Mouse (Mus musculus) adrenal gland, postnatal 4 days (tissue): ENCODE results near the gene Pex13. TPM values are rescaled to one million over a fixed set of nuclear protein-coding genes. Genes with fewer than 3 reads are reported as not detected.
"Not testable (repeated sequence)": the region's sequence is repeated elsewhere in the genome, so short reads cannot be mapped to it uniquely, and the experiment has no call there.

Source experiments
- DNase-seq, 2 experiments: peaks; one replicate each; pipeline ENCODE4 v3.0.0; 2021 to 2022; ENCODE audit warnings: low spot score in 2 of 2, mixed read lengths in 2 of 2
- total RNA-seq, 2 experiments: library from RNA; stranded (reverse); gene quantifications; 2 replicates each; pipeline ENCODE4 v1.2.3; 2021

Pex13 gene
- total RNA-seq, 2 experiments from 2014 or later = 46.0 to 60.7 TPM

GRCm38 (mm10) chr11:23647835-23648234 lies 17.9 kb downstream of the Pex13 start:
- no peak for DNase-seq

DNA sequence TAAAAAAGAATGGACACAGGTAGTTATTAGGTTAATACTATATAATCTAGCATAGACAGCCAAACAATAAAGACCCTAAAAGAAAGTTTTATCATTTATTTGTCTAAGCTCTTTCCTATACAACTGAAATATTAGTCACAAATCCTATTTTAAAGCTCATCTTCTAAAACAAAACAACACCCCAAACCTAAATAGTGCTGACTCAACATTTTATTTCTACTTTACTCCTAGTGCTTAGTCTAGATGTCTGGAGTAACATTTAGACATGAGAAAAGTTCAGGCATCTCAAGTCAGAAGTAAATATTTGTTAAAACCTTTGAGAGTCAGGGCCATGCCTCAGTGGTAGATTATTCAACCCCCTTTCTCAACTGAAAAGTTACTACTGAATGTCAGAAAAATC lies 18.3 kb downstream of the Pex13 start:
- no peak for DNase-seq

DNA sequence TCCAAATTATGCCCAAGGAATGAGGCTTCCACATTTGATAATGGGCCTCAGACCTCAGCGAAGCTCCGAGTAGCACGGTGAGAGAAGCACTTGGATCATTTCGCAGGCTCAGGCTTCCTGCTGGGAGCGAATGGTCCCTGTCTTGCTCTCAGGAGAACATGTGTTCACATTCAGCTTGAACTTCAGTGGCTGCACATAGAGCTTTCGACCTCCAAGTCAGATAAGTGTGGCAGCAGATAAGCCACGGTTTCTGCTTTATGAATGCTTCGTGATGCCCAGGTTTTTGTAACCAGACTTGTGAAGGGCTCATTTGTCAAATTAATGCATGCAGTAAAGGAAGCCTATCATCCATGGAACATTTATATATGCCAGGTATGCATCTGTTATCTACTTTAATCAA lies 31.2 kb downstream of the Pex13 start:
- DNase-seq = no peak

GRCm38 (mm10) chr11:23633879-23634215 lies 31.9 kb downstream of the Pex13 start:
- no peak for DNase-seq

DNA sequence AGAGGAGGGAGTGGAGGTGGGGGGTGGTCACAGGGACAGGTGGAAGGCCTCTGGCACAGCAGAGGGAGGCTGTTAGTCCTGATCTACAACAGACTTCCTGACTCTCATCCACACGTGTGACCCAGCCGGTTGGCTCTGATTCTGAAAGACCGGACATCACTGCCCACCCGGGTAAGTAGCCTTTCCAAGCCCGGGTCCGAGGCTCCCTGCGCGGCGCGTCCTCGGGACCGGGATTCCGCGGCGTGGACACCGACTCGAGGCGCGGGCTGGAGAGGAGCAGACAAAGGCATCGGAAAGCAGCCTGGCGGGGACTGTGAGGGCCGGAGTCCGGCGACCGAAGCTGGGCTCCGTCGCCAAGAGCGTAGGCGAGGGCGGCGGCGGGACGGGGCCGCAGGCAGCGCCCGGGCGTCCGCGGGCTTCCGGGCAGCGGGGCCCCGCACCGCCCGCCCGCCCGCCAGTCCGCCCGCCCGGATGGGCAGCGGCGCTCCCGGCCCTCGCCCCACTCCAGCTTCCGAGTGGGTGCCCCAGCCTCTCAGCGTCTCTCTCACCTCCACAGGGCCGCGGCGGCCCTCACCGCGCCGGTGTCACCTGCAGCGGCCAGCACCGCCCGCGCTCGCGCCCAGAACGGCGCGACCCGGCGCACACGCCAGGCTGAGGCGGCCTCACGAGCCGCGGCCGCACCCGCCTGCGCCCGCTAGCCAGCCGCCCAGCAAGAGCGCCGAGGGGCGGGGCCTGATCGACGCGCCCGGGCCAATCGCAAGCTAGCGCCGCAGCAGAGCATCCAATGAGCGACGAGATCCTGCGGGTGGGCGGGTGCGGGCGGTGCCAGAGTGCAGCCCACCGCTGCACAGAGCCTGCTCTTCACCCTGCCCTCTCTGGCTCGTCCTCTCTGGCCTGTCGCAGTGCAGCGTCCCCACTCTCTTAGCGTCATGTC lies 32.5 kb downstream of the Pex13 start, which contains the start of gene 0610010F05Rik:
Gene 0610010F05Rik (minus strand): TSS at position 695 of the 934 bp plus-strand sequence.
- peak; percentile 46 to 58 for DNase-seq

DNA sequence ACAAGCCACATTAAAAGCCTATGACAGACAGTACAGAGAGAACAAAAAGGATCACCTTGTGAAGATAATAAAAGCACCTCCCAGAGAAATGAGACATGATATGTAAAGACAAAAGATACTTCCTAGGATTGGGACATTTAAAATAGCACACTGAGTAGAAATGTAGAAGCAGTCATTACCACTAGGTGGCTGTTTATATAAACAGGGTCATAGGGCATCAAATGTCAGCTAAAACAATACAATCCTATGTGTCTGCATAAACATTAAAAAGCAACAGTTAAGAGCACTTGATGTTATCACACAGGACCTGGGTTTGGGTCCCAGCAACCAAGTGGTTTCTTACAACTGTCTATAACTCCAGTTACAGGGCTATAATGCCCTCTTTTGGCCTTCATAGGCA lies 35.1 kb downstream of the Pex13 start:
- no peak for DNase-seq

DNA sequence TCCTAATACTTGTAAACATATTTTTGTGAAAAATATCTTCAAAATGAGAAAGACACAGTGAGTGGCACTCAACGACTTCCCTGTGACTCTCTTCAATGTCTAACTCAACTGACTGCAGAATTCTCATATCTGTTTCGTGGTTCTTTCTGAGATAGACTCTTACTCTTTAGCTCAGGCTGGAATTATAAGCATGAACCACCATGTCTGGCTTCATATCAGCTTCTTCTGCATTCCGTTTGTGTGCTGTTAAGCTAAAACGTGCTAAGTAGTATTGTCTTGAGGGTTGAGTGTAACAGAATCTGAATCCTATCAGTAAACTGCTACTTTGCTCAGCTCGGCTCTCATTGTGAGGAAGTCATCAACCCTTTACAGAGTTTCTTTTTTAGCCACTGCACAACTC lies 46.8 kb downstream of the Pex13 start:
- DNase-seq = no peak

DNA sequence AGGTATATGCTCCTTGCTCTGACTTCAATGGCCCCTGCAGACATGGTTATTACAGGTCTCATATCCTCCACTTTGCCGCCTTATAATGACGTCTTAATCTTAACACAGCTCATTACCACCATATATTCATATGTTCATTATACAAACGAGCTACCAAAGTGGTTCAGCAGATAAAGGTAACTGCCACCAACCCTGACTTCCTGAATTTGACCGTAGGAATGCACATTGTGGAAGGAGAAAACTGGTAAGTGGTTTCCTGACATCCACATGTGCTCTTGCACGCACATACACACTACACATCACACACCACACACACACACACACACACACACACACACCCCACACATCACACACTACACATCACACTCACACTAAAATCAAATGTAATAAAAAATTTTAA lies 51.2 kb downstream of the Pex13 start:
- no peak for DNase-seq

- not testable (repeated sequence) for DNase-seq
Measured at GRCm38 (mm10) chr11:23607291-23607690, 58.5 kb downstream of the Pex13 start.

Other genes starting within 250 kb of the Pex13 start
- gene Ahsa2, start 167.9 kb downstream of the Pex13 start, total RNA-seq = 10 to 100 TPM; 35.8 to 43.4 TPM
- gene 1700093K21Rik, start 144.8 kb downstream of the Pex13 start, total RNA-seq = not detected
- gene 0610010F05Rik, start 32.3 kb downstream of the Pex13 start, total RNA-seq = 10 to 100 TPM; 19.6 to 23.6 TPM
- gene Pus10, start 285 bp downstream of the Pex13 start, total RNA-seq = 10 to 100 TPM; 26.4 to 30.7 TPM
- 1 to 10 TPM; 5.2 to 5.8 TPM for gene Rel, start 105.0 kb upstream of the Pex13 start, total RNA-seq
- gene Papolg, start 229.3 kb upstream of the Pex13 start, total RNA-seq = 10 to 100 TPM; 12.2 to 13.2 TPM